Mouse (Mus musculus): ENCODE data around the gene Fmo3. TPM values are rescaled to one million over a fixed set of nuclear protein-coding genes. Genes with fewer than 3 reads are reported as not detected.

Gene Fmo3
- polyA plus RNA-seq, 1 experiment from 2014 or later, result not detected

GRCm38 (mm10) chr1:162916661-162917060 lies 67.7 kb downstream of the Fmo3 start:
- DNase-seq (ENCODE audit: low spot score), result no peak
- Histone ChIP-seq H3K36me3 (replicated peaks) (no peaks in the 10 kb centered on the region), H3K4me3 (no peak overlapping the region), H3K9me3 (no peaks in the 10 kb centered on the region), H3K4me1 (no peaks in the 10 kb centered on the region), H3K27me3 (replicated peaks; ENCODE audit: low read depth, poor library complexity, severe bottlenecking) (no peaks in the 10 kb centered on the region), H3K27ac (replicated peaks) (no peak overlapping the region)
- 82% methylated on average over 8 of the region's 8 CpGs for WGBS

- Histone ChIP-seq H3K27me3 (replicated peaks; ENCODE audit: low read depth, poor library complexity, severe bottlenecking) (no peaks in the 10 kb centered on the region), H3K4me3 (no peak overlapping the region), H3K36me3 (replicated peaks) (no peaks in the 10 kb centered on the region), H3K4me1 (no peaks in the 10 kb centered on the region), H3K27ac (replicated peaks) (no peak overlapping the region), H3K9me3 (no peaks in the 10 kb centered on the region)
- 89% methylated on average over 4 of the region's 4 CpGs for WGBS
- no peak for DNase-seq (ENCODE audit: low spot score)
These were observed 69.3 kb downstream of the Fmo3 start for GRCm38 (mm10) chr1:162914932-162915556.

GRCm38 (mm10) chr1:162912085-162912484 lies 72.2 kb downstream of the Fmo3 start:
- Histone ChIP-seq H3K9me3 (no peaks in the 10 kb centered on the region), H3K36me3 (replicated peaks) (no peaks in the 10 kb centered on the region), H3K27me3 (replicated peaks; ENCODE audit: low read depth, poor library complexity, severe bottlenecking) (no peaks in the 10 kb centered on the region), H3K4me1 (no peaks in the 10 kb centered on the region), H3K27ac (replicated peaks) (no peak overlapping the region), H3K4me3 (no peak overlapping the region)
- no peak for DNase-seq (ENCODE audit: low spot score)

Other genes starting within 250 kb of the Fmo3 start
- gene Prrc2c, start 244.0 kb downstream of the Fmo3 start, polyA plus RNA-seq (2016; fragmentation: Nextera tagmentation; extraction: Ambion mirVana), result 151 and 156 TPM in 2 replicates
- 0.09 TPM in 1 of 2 replicates, not detected in the other for gene Fmo4, start 170.6 kb downstream of the Fmo3 start, polyA plus RNA-seq (2016; fragmentation: Nextera tagmentation; extraction: Ambion mirVana)
- 4.3 and 4.9 TPM in 2 replicates for gene Fmo1, start 117.9 kb downstream of the Fmo3 start, polyA plus RNA-seq (2016; fragmentation: Nextera tagmentation; extraction: Ambion mirVana)
- gene Fmo2, start 85.8 kb downstream of the Fmo3 start, polyA plus RNA-seq (2016; fragmentation: Nextera tagmentation; extraction: Ambion mirVana), result not detected in 2 replicates
- gene Fmo6, start 47.0 kb downstream of the Fmo3 start, polyA plus RNA-seq (2016; fragmentation: Nextera tagmentation; extraction: Ambion mirVana), result not detected in 2 replicates
- not detected in 2 replicates for gene Mroh9, start 101.1 kb upstream of the Fmo3 start, polyA plus RNA-seq (2016; fragmentation: Nextera tagmentation; extraction: Ambion mirVana)

Data from embryonic facial prominence, embryonic 10.5 days (tissue).